Mouse (Mus musculus) cerebellum, adult 2 months (tissue): ENCODE results near the gene Gm5475. TPM values are rescaled to one million over a fixed set of nuclear protein-coding genes. Genes with fewer than 3 reads are reported as not detected.

Experiments used
- DNase-seq, 2 experiments: peaks; one replicate each; pipeline ENCODE4 v3.0.0; 2021
- H3K27ac ChIP-seq: fragments of 200-500 bp; 2 replicates; pipeline ENCODE4 v1.5.1; 2012; ENCODE audit warnings: low read length, control low read depth, inconsistent platforms; ENCODE audit not compliant: insufficient read depth
- H3K27me3 ChIP-seq: fragments of 200-500 bp; 2 replicates; pipeline ENCODE4 v1.6.1; 2012; ENCODE audit warnings: inconsistent platforms, mild to moderate bottlenecking, low read length, moderate library complexity; ENCODE audit not compliant: control insufficient read depth, insufficient read depth
- H3K4me1 ChIP-seq: fragments of 200-500 bp; 2 replicates; pipeline ENCODE4 v1.6.1; 2011; ENCODE audit warnings: low read length; ENCODE audit not compliant: control insufficient read depth, insufficient read depth
- H3K4me3 ChIP-seq: fragments of 200-500 bp; replicated peaks from 2 replicates; pipeline ENCODE3; 2011; ENCODE audit warnings: mild to moderate bottlenecking, low read depth, low read length, control low read depth; ENCODE audit not compliant: insufficient read depth
- CTCF ChIP-seq: fragments of 200-500 bp; IDR thresholded peaks from 2 replicates; pipeline ENCODE4 v1.5.1; 2011; ENCODE audit warnings: low read depth, mild to moderate bottlenecking, control low read depth, low read length, moderate library complexity, borderline replicate concordance; ENCODE audit not compliant: insufficient read depth
- POLR2A ChIP-seq: fragments of 200-500 bp; IDR thresholded peaks from 2 replicates; pipeline ENCODE4 v1.6.1; 2011; ENCODE audit warnings: low read length, control low read depth, borderline replicate concordance; ENCODE audit not compliant: insufficient read depth
- WGBS: fragments of 180-500 bp; shearing (Covaris S2); methylation state at CpG from one replicate; pipeline ENCODE4 v1.1.7; 2018; 5-methylcytosine and 5-hydroxymethylcytosine counted together
- polyA plus RNA-seq: library from polyadenylated mRNA; depleted of rRNA; stranded (reverse); fragments of >200 nt; gene quantifications from 2 replicates; pipeline ENCODE4 v1.2.3, GENCODE M21; 2012

Gene Gm5475
- polyA plus RNA-seq, 1 experiment = not detected

GRCm38 (mm10) chr15:100415684-100416083 lies 6.3 kb upstream of the Gm5475 start:
- peaks cover 15% of the 10 kb centered on the region for H3K4me1 ChIP-seq
- TF ChIP-seq POLR2A (no peak), CTCF (no peak)
- DNase-seq = peak in 1 of 2 experiments; percentile 24
- no peak overlapping the region for H3K27ac ChIP-seq
- H3K27me3 ChIP-seq = no peaks in the 10 kb centered on the region
- H3K4me3 ChIP-seq = no peak overlapping the region
- WGBS = 75% methylated on average over 8 of the region's 8 CpGs

- Histone ChIP-seq H3K27me3 (no peaks in the 10 kb centered on the region), H3K27ac (no peak overlapping the region), H3K4me1 (peaks cover 20% of the 10 kb centered on the region), H3K4me3 (no peak overlapping the region)
- DNase-seq = no peak
- TF ChIP-seq POLR2A (no peak), CTCF (no peak)
- 61% methylated on average over 9 of the region's 9 CpGs for WGBS
Observed at GRCm38 (mm10) chr15:100417854-100418450, 4.0 kb upstream of the Gm5475 start.

- 47% methylated on average over 8 of the region's 8 CpGs for WGBS
- H3K27me3 ChIP-seq = no peaks in the 10 kb centered on the region
- H3K27ac ChIP-seq = 0 out of 2 replicates have a peak overlapping the region, but pooled peaks have one; percentile 17
- TF ChIP-seq CTCF (no peak), POLR2A (no peak)
- no peak overlapping the region for H3K4me3 ChIP-seq
- peaks cover 20% of the 10 kb centered on the region for H3K4me1 ChIP-seq
- no peak for DNase-seq
Observed at GRCm38 (mm10) chr15:100419311-100419710, 2.6 kb upstream of the Gm5475 start.

- Histone ChIP-seq H3K27ac (no peak overlapping the region), H3K27me3 (no peaks in the 10 kb centered on the region), H3K4me1 (peaks cover 17% of the 10 kb centered on the region), H3K4me3 (no peak overlapping the region)
- TF ChIP-seq CTCF (no peak), POLR2A (no peak)
- DNase-seq = no peak
- WGBS = 72% methylated on average over 9 of the region's 9 CpGs
Observed at GRCm38 (mm10) chr15:100419901-100420745, 1.8 kb upstream of the Gm5475 start.

GRCm38 (mm10) chr15:100421059-100421757 lies 739 bp upstream of the Gm5475 start:
- Histone ChIP-seq H3K27ac (no peak overlapping the region), H3K4me1 (peaks cover 12% of the 10 kb centered on the region), H3K27me3 (no peaks in the 10 kb centered on the region), H3K4me3 (peak overlapping the region; percentile 12)
- DNase-seq = no peak
- TF ChIP-seq CTCF (no peak), POLR2A (no peak)
- WGBS = 29% methylated on average over 8 of the region's 8 CpGs

- Histone ChIP-seq H3K4me1 (peaks cover 12% of the 10 kb centered on the region), H3K27me3 (no peaks in the 10 kb centered on the region), H3K4me3 (peak overlapping the region; percentile 99), H3K27ac (no peak overlapping the region)
- no peak for TF ChIP-seq POLR2A
- no peak for TF ChIP-seq CTCF
- no peak for DNase-seq
- under 1% methylated on average over 43 of the region's 44 CpGs for WGBS
Observed at GRCm38 (mm10) chr15:100422476-100422875, 529 bp downstream of the Gm5475 start.

GRCm38 (mm10) chr15:100422899-100423860 lies 1.2 kb downstream of the Gm5475 start:
- 2% methylated on average over 59 of the region's 65 CpGs for WGBS
- no peak overlapping the region for H3K27ac ChIP-seq
- H3K4me1 ChIP-seq = peaks cover 9% of the 10 kb centered on the region
- peak; percentile 65; the same call in 1 of the 2 replicates for TF ChIP-seq POLR2A
- TF ChIP-seq CTCF = no peak
- H3K27me3 ChIP-seq = no peaks in the 10 kb centered on the region
- peak; percentile 96 to 98 for DNase-seq
- H3K4me3 ChIP-seq = peak overlapping the region; percentile 99
